Mouse (Mus musculus): ENCODE data around the gene Pin1rt1.

Pin1rt1 gene

DNA sequence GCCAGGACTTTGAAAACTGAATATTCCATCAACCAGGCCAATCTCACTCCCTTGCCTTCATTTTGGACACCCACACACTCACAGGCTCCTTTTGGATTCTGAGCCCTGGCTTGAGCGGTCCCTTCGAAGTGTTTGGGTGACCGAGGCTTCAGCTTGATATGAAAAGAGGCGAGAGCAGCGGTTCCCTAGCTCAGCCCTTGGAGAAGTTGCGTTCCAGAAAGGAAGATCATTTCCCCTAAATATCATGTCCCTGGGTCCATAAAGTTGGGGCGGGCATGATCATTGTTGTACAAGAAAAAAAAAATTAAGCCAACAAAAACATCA, 3.7 kb downstream of the Pin1rt1 start:
- DNase-seq (ENCODE audit: low read depth) = no peak

DNA sequence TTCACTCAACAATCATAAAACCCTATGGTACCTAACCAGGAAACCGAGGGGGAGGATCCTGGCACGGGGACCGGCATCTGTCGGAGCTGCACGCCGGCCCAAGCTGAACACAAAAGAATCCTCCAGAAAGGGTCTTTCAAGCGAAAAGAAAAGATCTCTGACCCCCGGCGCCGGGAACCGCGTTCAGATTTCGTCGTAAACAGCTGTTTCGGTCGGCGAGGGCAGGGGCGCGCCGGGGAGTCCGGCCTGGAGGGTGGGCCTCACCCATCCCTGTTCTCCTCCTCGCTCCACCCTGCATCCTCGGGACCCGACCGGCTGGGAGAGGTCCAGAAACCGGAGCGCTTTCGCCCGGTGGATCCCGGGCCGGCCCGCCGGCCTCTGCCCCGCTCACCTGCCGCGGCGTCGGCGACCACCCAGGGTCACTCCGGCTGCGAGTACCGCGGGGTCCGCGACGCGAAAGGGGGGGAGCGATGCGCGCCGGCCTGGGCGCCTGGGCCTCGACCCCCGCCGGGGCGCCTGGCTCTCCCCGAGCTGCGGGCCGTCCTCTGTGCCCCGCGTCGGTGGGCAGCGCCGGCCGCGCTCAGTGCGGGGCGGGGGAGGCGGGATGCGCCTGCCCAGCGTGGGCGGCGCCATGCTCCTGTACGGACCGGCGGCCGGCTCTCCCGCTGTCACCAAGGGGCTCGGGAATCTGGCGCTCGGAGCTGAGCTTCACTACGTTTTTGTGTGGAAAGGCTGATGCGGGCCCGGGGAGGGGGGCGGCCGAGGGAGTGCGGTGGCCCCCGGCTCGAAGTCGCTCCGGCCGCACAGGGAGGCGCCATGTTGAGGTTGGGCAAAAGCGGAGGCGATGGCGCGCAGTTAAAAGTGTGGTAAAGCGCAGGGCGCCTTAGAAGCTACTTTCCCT, 4.3 kb downstream of the Pin1rt1 start, which contains the start of gene Tcp11l1:
Tcp11l1 (minus strand) TSS at position 585 of the 901 bp plus-strand sequence.
- peak; percentile 55 for DNase-seq (ENCODE audit: low read depth)

DNA sequence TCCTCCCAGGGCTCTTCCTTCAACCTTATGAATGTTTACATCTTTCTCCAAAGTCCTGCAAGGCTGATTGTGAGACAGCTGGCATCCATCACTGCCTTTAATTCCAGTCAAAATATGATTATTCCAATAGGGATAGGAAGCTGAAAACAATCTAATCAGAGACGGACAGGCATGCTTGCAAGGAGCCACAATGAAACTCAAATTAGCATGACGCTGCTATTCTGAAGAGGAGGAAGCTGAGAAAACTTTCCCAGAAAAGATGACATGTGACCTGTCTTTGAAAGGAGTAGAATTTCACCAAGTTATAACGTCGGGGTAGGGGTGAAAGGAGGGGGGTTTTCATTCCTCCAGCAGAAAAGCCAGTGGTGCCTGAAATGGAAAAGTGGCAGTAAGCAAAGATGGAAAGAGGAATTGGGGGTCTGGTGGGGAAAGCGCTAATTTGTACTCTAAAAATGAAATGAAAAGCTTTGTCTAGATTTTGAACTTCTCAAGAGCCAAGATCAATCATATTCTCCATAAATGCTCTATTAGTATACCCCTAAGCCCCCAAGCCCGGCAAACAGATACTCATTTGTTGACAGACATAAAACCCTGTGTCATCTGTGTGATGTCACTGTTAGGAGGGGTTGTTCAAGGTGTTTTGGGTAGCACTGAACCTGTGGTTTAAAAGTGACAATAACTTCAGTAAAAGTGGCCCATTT, 5.4 kb downstream of the Pin1rt1 start:
- peak; percentile 63 for DNase-seq (ENCODE audit: low read depth)

DNA sequence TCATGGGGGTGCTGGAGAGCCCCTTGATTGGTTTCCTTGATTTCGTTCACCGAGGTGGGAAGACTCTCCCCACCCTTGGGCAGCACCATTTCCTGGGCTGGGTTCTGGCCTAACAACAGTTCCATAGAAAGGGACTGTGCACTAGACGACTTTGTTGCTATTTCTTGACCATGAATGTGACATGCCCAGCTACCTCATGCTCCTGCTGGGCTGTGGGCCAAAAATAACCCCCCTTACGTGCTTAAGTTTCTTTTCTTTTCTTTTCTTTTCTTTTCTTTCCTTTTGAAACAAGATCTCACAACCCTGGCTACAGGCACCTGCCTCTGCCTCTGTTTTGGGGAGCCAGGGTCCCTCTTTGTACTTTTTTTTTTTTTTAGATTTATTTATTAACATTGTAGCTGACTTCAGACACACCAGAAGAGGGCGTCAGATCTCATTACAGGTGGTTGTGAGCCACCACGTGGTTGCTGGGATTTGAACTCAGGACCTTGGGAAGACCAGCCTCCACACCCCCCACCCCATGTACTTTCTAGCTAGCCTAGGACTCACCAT, 6.3 kb downstream of the Pin1rt1 start:
- DNase-seq (ENCODE audit: low read depth) = no peak

GRCm38 (mm10) chr2:104704355-104704754, 11.8 kb downstream of the Pin1rt1 start:
- no peak for DNase-seq (ENCODE audit: low read depth)

- no peak for DNase-seq (ENCODE audit: low read depth)
These were observed 13.0 kb downstream of the Pin1rt1 start for GRCm38 (mm10) chr2:104703158-104703557.

DNA sequence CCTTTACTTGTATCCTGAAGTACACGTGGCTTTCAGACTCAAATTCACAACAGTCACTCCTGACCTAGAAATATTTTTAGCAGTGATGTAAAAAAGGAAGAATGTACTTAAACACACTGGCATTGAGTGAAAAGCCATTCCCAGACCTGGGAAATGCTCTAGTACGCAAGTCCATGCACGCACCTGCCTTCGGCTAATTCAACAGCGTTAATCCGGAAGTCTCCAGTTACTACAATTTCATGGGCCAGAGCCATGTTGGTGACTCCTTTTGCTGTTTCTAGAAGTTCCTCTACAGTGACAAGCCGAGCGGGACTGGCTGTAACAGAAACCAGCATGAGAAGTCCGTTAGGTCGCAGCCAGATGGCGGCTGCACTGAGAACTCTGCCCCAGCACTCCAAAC, 16.5 kb downstream of the Pin1rt1 start:
- no peak for DNase-seq (ENCODE audit: low read depth)

- no peak for DNase-seq (ENCODE audit: low read depth)
These were observed 23.6 kb downstream of the Pin1rt1 start for GRCm38 (mm10) chr2:104692551-104692950.

DNA sequence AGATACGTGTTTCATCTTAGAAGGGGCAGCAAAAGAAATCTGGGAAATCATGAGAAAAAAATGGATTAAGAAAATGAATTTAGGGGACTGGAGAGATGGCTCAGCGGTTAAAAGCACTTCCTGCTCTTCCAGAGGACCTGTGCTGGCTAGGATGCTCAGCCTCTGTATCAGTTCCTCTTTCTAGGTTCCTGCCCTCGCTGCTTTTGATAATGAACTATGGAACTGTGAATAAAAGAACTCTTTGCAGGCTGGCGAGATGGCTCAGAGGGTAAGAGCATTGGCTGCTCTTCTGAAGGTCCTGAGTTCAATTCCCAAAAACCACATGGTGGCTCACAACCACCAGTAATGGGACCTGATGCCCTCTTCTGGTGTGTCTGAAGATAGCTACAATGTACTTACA, 25.5 kb downstream of the Pin1rt1 start:
- DNase-seq (ENCODE audit: low read depth) = peak; percentile 17

GRCm38 (mm10) chr2:104688724-104689123, 27.5 kb downstream of the Pin1rt1 start:
- DNase-seq (ENCODE audit: low read depth) = no peak

DNA sequence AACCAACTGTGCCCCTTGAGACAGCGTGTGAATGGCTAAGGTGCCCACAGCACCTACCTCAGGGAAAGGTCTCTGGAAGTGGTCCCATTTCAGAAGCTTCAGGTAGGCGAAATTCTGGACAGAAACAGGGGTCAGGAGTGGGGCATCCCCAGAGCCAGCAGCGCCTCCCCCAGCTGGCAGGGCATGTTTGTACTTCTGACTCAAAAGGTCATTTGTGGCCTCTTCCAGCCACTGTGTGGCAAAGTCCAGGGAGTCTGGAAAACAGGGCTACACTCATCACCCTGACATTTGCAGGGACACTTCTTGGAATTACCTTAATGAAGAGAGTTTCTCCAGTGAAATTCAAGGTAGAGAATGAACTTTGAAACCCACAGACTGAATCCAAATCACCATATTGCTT, 27.9 kb downstream of the Pin1rt1 start:
- no peak for DNase-seq (ENCODE audit: low read depth)

DNA sequence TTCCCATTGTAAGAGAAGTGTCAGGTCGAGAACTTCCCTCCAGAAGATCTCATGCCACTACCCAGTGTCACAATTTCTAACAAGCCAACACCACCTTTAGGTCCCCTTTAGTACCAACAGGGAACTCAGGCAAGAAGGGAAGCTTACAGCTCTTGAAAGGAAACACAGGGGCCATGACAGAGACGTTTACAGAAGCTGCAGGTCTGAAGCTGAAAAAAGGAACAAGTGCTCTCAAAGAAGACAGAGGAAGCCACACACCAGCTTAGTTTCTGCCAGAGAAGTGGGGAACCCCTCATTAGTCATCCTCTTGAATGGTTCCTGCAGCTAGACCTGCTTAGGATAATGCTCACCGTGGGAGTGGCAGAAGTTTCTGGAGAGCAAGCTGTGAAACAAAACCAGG, 28.9 kb downstream of the Pin1rt1 start:
- peak; percentile 87 for DNase-seq (ENCODE audit: low read depth)

DNA sequence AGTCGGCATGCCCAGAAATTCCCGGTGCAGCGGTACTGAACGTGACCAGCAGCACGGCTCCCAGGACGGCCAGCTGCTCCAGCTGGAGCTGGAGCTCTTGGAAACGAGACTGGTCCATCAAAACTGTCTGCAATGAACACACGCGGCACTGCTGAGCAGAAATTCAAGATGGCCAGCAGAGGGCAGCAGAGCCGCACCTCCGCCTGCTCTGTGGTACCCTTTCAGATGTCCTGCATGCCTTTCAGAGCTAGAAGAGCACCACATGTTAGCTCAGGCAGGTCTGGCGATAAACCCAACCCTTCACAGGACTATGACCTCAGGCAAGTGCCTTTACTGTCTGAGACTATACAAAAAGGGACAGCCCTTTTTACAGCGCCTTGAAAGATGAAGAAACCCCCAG, 30.8 kb downstream of the Pin1rt1 start:
- peak; percentile 82 for DNase-seq (ENCODE audit: low read depth)

GRCm38 (mm10) chr2:104684771-104685170, 31.4 kb downstream of the Pin1rt1 start:
- no peak for DNase-seq (ENCODE audit: low read depth)

DNA sequence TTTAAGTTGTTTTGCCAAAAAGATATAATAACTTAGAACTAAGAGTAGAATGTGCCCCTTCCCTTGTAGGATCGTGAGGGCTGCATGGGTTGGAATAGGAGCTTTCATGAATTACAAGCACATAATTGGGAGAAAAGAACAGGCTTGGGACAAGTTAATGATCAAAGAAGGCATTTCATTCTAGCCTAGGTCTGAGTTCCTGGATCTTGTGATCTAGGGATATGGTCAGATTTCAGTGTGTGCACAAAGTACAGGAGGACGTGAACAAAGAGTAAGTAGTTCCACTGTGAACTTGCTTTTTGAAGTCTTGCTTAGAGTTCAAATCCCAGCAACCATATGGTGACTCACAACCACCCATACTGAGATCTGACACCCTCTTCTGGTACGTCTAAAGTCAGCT, 38.9 kb downstream of the Pin1rt1 start:
- no peak for DNase-seq (ENCODE audit: low read depth)

DNA sequence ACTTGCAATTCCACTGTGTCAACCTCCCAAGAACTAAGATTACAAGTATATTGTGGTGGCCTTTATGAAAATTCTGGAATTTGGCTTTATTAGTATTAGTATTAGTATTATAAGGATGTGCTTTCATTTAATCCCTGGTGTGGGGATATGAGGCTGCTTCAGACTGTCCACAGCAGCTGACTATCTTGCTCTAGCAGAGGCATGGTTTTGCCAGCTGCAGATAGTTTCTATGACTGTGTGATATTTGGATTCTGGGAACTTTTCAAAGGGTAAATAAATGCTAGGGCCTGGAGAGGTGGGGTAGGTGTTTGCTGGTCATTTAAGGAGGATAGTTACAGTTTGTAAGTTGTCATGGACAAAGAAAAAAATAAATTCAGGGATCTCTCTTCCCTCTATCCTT, 44.5 kb downstream of the Pin1rt1 start:
- DNase-seq (ENCODE audit: low read depth) = no peak

DNA sequence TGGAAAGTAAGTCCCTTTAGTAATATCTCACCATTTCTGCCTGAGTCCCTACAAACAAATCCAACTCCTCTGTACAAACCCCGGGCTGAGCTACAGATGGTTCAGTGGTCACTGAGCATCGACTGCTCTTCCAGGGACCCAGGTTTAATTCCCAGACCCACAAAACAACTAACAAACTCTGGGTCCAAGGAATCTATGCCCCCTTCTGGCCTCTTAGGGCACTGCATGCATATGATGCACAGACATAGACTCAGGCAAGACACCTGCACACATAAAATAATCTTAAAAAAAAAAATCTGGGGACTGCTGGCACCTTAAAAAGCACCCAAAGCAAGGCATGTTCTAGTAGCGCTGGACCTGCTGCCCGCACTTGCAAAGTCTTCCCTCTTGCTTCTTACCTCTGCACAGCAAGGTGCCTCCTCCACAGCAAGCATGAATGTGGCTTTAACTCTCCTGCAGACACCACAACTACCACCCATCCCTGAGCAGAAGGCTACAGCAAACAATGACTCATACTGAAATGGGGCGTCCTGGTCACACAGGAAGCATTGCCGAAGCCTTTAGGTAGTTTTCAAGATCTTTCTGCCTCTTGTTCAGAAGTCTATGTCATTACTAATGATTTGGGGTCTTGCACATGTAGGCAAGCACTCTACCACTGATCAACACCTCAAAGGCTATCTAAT, 46.9 kb downstream of the Pin1rt1 start:
- peak; percentile 78 for DNase-seq (ENCODE audit: low read depth)
